Mouse (Mus musculus): ENCODE data around the gene Fam129a.

GRCm38 (mm10) chr1:151728141-151728540, 157.2 kb downstream of the Fam129a start:
- TF ChIP-seq CTCF (IDR thresholded peaks at IDR 0.05; ENCODE audit: borderline replicate concordance, control insufficient read depth, extremely low read depth, insufficient read depth, low read length, poor library complexity) (no peak), POLR2A (IDR thresholded peaks at IDR 0.05; ENCODE audit: control insufficient read depth, extremely low read depth, insufficient read depth, low read length, poor library complexity) (no peak)

Measured in thymus, adult 2 months (tissue).